Mouse (Mus musculus) kidney, adult 18-20 months (tissue): Measurements from ENCODE around the gene Fras1.
A peak's percentile ranks its signal among the peaks of the same experiment; 100 is the strongest.

Experiments used
- DNase-seq: peaks from one replicate; pipeline ENCODE4 v3.0.0; 2021

The Fras1 gene

DNA sequence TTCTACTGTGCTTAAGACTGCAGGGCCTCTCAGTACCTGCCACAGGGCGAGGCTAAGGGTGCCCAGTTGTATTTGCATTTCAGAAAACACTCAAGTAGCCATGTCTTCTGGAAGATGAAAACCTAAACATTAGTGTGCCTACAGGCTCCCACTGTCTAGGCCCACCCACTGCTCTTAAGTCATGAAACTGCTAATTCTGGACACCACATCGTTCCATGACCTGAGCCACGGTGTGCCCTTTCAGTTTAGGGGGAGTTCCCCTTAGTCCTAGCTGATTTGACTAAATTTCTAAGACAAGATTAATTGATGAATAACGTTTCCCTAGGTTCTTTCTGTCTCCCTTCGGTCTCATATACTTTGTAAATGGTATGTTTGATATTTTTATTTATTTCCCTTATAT, 222.0 kb downstream of the Fras1 start:
- no peak for DNase-seq

DNA sequence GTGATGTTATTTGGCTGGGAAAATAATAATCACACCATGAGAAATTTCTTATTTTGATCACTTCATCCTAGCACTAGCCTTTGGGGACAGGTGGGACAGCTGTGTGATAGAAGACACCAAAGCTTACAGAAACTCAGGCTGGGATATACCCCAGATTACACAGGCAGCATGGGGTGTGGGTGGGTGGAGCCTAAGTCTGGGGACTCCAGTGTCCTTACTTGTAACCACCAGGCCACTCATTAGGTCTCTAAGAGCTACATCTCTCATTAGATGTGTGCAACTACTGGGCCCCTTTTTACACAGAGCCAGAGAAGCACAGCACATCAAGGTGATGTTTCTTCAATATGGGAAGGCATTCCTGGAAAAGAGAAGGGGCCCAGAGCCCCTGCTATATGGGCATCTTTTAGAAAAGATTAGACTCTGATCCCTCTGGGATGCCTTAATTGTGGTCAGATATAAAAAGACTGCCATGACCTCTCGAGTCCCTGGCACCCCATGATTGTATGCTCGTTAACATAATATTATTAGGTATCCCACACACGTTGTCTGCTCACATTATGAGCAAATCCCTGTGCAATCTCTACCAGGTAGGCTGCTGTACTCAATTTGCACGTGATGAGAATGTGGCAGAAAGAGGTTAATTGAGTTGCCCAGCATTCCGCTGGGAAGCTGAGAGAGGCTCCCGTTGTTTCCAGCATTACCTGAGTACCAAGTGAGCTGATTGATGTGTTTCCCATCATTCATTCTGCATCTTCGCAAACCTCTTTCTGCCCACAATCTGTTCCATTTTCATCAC, 230.4 kb downstream of the Fras1 start:
- DNase-seq = no peak

DNA sequence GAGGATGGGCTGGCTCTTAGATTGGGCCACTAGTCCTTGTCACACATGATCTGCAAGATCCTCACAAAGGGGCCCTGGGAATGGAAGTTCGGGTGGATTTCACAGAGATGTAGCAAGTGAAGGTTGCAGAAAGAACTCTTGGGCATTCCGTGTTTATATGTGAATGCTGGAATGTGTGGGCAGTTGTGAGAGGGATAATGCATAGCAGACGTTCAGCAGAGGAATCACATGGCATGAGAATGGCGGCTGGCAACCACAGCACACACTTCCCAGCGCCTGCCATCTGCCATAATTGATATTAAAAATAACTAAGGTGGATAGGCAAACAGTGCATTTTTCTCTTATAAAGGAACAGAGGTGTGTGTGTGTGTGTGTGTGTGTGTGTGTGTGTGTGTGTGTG, 234.3 kb downstream of the Fras1 start:
- no peak for DNase-seq

DNA sequence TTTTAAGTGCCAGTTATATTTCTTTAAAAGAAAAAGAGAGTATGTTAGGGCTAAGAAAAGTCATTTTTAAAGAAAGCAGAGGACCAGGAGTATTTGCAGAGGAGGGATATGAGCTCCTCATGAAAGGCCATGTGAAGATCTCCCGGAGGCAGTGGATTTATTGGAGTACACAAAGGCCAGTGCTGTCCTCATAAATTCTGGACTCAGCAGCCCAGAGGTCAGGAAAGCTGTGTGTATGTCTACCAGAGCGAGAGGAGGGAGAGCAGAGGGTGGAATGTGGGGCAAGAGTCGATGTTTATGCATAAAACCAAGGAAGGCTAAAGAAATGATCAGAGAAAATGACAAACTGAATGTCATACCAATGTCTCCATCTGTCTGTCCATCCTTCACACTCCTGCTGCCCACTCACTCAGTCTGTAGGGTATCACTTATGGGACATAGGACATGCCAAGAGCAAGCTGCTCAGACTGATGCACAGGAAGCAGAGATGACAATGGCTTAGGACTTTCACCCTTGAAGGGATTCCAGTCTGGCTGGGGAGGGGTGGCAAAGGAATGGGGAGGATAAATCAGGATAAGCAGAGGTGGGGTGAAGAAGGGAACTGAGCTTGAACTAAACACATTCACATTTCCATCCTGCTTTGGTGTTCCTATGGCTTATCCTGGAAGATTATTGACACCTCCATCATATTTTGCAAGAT, 235.0 kb downstream of the Fras1 start:
- DNase-seq = no peak

DNA sequence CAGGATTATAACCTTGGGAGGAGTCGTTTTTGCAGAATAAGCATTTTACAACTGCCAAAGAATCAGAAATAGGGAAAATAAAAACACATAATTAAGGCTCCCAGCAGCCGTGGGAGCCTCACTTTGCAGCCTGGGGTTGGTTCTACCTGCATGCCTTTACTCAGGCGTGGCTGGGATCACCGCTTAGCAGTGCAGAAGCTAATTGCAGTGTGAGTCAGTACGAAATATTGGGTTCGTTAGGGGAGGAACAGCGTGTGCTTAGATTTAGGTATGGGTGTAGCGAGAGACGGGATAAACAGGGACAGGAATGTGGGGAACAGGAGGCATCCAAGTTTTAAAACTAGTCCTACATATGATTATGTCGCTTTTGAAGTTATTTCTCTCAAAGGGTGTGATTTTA, 238.3 kb downstream of the Fras1 start:
- no peak for DNase-seq

DNA sequence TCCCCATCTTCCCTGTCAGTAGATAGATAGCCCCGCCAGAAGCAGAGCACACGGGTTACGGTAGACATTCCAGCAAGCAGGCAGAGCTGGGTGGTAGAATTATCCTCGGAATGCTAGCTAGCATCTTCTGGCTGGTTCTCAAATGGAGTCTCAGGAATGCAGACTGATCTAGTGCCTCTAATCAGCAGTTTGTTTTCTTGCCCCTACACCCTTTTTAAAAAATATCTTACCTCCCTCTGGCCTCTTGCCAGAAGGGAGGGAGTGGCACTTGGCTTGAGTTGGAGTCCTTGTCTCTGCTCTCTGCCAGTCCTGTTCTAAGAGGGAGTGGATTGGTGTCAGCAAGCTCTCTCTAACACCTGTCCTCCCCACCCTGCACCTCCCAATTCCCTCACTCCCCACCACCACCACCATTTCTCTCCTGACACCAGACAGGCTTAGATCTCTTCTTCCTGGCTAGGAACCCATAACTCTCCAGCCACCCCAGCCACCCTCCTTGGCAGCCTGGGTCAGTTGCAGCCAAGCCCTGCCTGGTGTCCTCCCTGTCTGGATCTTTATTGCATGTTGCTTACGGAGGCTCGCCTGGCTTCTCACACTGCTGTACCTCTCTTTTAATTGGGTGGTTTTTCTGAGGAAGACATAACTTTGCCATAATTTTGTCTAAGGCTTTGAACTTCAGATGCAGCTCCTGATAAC, 243.3 kb downstream of the Fras1 start:
- no peak for DNase-seq

DNA sequence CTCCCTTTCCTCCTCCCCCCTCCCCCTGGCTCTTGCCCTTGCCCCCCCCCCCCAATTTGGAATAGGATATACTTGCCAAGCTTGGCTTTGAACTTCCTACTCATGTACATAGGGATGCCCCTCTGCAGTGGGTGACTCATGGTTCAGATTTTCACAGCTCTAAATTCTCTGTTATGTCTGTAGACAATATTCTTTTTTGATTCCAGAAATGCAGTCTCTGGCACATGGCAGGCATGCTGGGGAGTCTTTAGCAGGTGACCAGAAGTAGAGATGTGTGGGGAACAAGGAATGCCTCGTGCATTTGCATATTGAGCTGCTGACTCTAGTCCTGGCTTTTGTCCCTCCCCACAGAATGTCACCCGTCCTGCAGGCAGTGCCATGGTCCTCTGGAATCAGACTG, 244.3 kb downstream of the Fras1 start:
- DNase-seq = no peak

DNA sequence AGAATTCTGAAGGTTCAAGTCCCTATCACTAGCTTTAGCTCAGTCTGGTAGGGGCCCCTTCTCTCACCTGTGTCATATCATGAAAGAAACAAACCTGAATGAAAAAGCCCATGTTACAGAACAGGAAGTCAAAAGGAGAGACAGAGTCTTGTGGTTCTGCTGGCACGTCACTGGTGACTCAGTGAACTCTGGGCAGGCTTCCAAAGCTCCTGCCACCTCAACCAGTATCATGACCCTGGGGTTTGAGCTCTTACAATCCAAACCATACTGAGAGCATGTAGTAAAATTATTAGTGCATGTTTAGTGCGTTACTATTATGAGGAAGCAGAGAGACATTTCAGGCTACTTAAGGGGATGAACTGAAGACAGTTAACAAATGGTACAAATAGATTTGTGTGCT, 246.5 kb downstream of the Fras1 start:
- no peak for DNase-seq

DNA sequence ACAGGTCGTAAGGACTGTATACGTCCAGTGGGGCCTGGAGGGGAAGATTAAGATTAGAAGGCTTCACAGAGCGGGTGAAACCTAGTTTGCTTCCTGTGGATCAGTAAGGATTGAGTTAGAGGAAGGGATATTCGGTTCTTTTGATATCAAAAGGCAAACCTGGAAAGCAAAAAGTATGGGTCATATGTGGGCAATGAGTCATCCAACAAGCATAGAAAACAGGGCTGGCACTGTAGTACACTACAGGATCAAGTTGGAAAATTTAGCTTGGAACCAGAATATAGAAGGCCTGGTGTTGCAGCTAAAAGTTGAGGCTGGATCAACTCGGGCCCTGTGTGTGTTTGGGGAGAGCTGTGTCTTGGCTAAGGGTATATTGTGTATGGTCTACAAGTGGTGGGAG, 246.9 kb downstream of the Fras1 start:
- DNase-seq = no peak

DNA sequence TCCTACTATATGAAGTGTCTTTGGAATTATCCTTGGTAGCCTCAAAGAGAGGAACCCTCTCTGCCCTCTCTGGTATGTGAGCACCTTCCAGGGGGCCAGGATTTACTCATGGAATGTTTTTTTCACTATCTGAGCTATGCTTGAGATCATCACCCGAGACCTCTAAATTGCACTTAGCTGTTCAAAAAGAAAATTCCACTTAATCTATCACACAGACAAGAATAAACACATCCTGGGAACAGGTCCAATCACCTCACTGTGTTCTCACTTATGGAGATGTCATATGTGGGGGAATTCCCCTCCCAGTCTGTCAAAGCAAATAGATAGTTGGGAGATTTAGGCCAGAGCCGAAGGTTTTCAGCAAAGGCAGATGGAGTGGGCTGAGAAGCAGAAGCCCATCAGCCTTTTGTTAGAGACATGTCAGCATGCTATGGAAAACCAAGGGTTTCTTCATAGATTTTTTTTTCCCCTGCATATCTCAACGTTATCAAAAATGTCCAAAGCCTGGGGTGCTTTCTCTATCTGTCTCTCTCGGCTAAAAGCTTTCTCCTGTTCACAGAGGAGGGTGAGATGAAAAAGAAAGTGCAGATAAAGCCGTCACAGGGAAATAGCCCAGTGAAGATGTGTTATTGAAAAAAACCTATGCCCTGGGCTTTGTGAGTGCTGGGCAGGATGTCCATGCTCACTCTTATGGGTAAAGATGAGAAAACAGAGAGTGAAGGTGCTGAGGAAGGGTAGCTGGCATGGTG, 249.0 kb downstream of the Fras1 start:
- no peak for DNase-seq

DNA sequence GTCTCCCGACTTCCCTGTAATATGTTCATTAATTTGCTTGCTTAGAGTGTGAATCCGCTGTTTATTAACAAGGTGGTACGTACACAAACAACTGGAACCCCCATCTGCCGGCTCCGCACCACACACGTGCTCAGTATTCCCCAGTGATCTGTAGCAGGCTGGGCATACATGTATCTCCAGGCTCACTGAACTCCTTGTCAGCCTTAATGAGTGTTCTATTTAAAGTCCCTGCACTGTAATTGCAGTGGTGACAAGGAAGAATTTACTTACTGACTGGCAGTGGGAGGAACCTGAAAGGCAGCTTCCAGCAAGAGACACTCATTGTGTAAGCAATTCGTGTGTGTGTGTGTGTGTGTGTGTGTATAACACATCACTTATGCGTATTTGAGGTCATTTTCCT, 256.1 kb downstream of the Fras1 start:
- no peak for DNase-seq

DNA sequence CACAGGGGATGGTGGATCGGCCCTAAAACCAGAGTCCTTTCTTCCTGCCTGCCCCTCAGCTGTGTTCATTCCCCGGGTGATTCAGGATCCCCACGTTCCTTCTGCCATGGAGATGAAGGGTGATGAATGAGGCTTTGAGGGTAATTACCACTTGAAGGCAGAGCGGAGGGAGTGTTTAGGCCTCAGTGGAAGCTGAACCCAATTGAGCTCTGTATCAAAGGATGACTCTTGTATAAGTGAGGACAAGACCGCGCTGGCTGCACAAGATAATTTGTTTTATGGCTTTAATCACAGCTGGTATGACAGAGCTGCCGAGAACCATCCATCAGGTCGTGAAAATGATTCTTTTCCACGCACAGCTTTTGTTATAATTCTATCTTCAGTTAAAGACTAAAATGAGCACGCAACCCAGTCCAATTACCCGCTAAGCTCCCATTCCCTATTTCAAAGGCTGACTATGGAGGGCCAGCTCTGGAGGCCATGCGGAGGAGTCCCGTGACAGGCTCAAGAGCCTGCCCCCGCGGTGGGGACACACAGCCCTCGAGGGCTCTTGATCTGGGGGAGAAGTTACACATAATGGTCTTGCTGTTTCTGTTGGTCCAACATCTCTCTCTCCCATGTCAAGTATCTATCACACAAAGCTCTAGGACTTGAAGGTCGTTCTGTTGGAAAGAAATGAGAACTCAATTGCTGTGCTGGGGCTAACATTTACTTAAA, 261.5 kb downstream of the Fras1 start:
- no peak for DNase-seq

DNA sequence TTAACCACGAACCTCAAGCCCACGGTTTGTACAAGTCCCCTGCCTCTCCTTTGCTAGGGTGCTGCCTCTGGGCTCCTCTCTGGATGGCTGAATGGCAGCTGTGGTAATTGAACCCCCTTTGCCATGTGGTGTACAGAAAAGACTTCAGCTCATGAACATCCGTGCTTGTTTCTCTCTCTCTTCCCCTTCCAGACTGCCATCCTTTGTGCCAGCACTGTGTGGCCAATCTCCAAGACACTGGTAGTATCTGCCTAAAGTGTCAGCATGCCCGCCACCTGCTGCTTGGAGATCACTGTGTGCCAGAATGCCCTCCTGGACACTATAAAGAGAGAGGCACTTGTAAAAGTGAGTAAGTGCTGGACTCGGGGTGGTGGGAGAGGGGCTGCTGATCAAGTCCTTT, 262.1 kb downstream of the Fras1 start:
- no peak for DNase-seq

DNA sequence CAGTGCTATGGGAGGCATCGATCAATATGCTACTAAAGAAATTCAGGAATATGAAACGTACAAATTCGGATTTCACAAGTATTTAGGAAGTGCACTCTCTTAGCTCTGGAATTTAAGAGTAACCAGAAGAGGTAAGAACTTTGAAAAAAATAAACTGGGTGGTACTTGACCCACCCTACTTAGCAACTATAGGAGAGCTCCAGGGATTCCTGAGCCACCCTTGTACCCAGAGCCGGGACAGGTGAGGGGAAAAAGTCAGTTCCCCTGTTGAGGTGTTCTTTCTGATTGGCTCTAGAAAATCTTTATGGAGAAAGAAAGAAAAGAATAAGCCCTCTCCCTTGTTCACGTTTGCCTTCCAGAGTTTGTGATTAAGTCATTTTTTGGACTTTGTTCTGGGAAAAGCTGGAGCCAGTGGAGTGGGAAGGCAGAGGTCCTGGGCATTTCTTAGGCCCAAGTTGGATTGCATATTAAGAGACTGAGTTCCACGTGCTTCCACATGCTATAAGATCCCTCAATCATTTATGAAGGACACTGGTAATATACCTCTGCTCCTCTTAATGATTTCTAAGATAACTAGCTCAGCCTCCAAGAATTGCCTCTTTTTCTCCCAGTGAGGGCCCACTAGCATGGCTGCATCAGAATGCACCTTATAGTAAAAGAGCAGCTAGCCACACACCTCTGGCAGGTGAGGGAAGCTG, 265.6 kb downstream of the Fras1 start:
- DNase-seq = no peak

DNA sequence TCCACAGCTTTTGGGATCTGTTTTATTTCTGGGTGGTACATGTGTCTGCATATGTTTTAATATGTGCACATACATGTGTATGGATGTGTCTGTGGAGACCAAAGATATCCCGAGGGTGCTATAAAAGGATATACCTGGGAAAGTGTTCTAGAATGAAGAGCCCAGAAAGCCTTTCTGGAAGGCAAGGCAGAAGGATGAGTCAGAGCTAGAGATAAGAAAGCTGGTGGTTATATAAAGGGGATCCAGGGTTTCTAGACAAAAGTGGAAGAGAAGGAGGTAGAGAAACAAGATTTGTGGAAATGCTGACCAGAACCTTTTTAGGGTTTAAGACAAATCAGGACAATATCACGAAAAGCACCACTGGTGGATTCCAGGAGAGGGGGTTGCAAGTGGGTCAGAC, 267.5 kb downstream of the Fras1 start:
- DNase-seq = no peak

DNA sequence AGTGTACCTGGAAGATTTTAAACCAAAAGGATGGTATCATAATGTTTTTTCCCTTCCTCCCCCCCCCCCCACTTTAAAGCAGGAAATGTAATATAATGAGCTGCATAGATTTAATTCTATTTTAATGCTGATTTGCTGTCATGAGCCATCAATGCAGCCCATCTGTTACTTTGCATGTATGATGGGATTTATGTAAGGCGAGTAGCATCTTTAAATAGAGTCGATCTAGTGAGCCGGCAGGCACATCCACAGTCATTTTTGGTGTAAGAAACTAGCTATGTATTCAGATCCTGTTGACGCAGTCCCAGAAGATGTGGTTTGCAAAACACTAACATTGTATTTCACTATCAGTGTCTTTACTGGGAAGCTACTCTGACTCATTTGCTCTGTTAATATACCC, 301.9 kb downstream of the Fras1 start:
- DNase-seq = no peak

DNA sequence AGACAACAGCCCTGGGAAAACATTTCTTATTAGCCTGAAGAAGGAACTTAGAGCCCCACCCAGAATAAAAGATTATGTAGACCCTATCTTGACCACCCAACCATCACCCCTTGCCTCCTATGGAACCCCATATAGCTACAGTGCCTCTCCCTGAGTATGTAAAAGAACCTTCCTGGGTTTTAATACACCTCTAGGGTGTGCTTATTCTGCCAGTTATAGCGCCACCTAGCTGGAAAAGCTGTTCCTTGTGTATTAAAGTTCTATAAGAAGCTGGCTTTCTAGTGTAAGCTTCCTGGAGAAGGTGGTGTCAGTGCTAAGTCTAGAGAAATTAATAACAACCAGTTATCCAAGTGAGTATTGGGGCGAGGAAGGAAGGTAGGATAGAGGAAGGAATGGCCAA, 303.7 kb downstream of the Fras1 start:
- DNase-seq = peak; percentile 40

DNA sequence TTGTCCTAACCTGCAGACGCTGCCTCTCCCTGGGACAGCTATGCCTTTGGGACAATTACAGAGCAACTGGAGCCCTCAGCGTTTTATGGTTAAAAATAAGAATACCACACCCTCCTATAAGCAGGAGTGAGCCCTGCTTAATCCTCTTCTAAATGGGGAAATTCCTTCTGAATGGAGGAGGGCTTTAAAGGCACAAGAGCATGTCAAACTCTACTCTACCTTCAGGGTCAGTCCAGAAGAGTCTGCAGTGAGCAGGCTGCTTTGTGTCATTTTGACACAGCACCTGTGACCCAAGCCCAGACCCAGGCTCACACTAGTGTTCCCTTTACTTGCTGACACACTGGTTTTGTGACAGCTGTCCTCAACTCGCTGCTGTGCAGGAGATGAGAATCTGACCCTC, 307.3 kb downstream of the Fras1 start:
- DNase-seq = no peak

DNA sequence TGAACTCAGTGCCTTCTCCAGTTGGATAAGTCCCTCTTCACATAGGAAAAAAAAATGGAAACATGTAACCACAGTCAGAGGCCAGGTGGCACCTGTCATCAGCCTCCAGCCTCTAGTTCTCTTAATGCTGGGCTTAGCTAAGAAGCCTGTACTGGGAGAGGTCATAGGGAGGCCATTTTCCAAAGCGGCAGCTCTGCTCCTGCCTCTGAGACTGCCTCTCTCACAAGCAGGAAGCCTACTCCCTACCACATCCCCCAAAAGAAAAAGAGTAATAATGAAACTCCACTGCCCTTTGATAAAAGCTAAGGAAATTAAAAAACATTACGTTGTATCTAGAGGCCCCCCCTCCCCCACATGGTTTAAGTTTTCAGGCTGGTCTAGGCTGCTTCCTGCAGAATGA, 309.0 kb downstream of the Fras1 start:
- DNase-seq = no peak

DNA sequence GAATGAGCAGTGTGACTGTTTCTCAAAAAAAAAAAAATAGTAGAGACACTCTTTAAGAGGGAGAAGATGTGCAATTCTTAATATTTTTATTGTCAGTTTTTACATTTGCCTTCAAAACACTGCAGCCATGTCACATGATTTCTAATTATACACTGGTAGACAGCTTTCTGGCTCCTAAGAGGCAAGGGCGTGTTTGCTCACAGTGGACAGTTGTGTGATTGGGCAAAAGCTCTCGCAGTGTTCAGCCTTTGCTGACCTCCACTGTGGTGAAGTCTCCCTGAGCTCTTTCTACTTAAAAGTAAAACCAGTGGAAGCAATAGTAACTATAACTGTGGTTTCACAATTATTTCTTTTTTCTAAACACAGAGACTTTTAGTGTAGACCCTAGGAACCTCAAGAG, 315.1 kb downstream of the Fras1 start:
- no peak for DNase-seq

DNA sequence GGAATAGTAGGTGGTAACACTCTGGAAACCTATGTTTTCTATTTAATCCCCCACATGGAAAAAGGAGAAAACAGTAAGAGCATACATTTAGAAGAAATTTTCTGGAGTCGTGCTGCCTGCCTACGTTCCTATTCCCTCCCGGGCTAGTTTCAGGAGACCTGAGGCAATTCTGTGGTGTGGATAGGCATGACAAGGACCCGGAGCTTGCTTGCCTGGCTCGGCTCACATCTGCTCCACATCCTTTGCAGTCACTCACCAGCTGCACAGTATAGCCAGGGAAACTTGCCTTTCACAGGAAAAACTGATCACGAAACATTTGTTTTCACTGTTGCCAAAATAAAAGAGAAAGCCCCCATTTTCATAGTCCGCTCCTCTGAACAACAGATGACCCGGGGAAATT, 325.2 kb downstream of the Fras1 start:
- no peak for DNase-seq
